Mouse (Mus musculus) hindbrain, postnatal 0 days (tissue): ENCODE measurements at regions not wholly inside any gene's neighbourhood (a gene's known extent, or its start where the extent isn't known, plus 50 kb on each side); places are given as distances from the start of the nearest gene placed in this dataset.

Source experiments
- ATAC-seq: fragments of 200-750 bp; cut with Nextera tagmentation; 2 replicates; pipeline ENCODE4 v1.8.0; 2017; ENCODE audit warnings: mild to moderate bottlenecking, moderate TSS enrichment, moderate library complexity
- DNase-seq: peaks from one replicate; pipeline ENCODE4 v3.0.0-alpha.2; 2015; ENCODE audit warnings: low spot score
- H3K27ac ChIP-seq: fragments of 300-500 bp; sonication (generic); 2 replicates; pipeline ENCODE4 v1.5.1; 2014; ENCODE audit warnings: mild to moderate bottlenecking
- H3K27me3 ChIP-seq: fragments of 300-500 bp; sonication (generic); 2 replicates; pipeline ENCODE4 v1.6.1; 2014; ENCODE audit warnings: low read length, mixed read lengths; ENCODE audit not compliant: insufficient read depth
- H3K36me3 ChIP-seq: fragments of 300-500 bp; sonication (generic); 2 replicates; pipeline ENCODE4 v1.6.1; 2014; ENCODE audit warnings: low read length, mixed read lengths; ENCODE audit not compliant: insufficient read depth
- H3K4me1 ChIP-seq: fragments of 300-500 bp; sonication (generic); 2 replicates; pipeline ENCODE4 v1.6.1; 2014; ENCODE audit warnings: antibody characterized with exemption, low read length, mixed read lengths; ENCODE audit not compliant: insufficient read depth
- H3K4me2 ChIP-seq: fragments of 300-500 bp; sonication (generic); 2 replicates; pipeline ENCODE4 v1.6.1; 2014; ENCODE audit warnings: low read depth, mild to moderate bottlenecking, low read length, moderate library complexity, mixed read lengths
- H3K4me3 ChIP-seq: fragments of 300-500 bp; sonication (generic); 2 replicates; pipeline ENCODE4 v1.5.1; 2014; ENCODE audit warnings: low read length
- H3K9ac ChIP-seq: fragments of 300-500 bp; sonication (generic); replicated peaks from 2 replicates; pipeline ENCODE4 v1.6.1; 2014; ENCODE audit warnings: mild to moderate bottlenecking, low read length, moderate library complexity, mixed read lengths
- H3K9me3 ChIP-seq: fragments of 300-500 bp; sonication (generic); 2 replicates; pipeline ENCODE4 v1.6.1; 2016; ENCODE audit warnings: low read length, mixed read lengths
- CTCF ChIP-seq: IDR thresholded peaks from 2 replicates; pipeline ENCODE4 v1.5.1; 2016; ENCODE audit warnings: antibody characterized with exemption, control low read depth, low read depth
- WGBS: fragments of 180-500 bp; shearing (Covaris S2); extraction: QIAGEN DNeasy Blood & Tissue Kit; methylation state at CpG from one replicate; pipeline ENCODE4 v1.1.7; 2014; 5-methylcytosine and 5-hydroxymethylcytosine counted together

- no peak for ATAC-seq
- WGBS, result 74% methylated on average over 5 of the region's 5 CpGs
- Histone ChIP-seq H3K9ac (no peak overlapping the region), H3K27ac (no peak overlapping the region), H3K27me3 (no peaks in the 10 kb centered on the region), H3K9me3 (no peaks in the 10 kb centered on the region), H3K4me1 (no peaks in the 10 kb centered on the region), H3K36me3 (no peaks in the 10 kb centered on the region), H3K4me3 (no peak overlapping the region), H3K4me2 (no peak overlapping the region)
- no peak for TF ChIP-seq CTCF
- no peak for DNase-seq
Observed at GRCm38 (mm10) chr6:107749111-107749736, 219.7 kb downstream of the Lrrn1 start.

GRCm38 (mm10) chr6:107749794-107750193 lies 220.2 kb downstream of the Lrrn1 start:
- no peaks in the 10 kb centered on the region for H3K4me1 ChIP-seq
- H3K36me3 ChIP-seq, result no peaks in the 10 kb centered on the region
- ATAC-seq, result peak; percentile 81
- no peak overlapping the region for H3K27ac ChIP-seq
- 34% methylated on average over 2 of the region's 2 CpGs for WGBS
- H3K27me3 ChIP-seq, result no peaks in the 10 kb centered on the region
- peak; percentile 61 for DNase-seq
- H3K9ac ChIP-seq, result no peak overlapping the region
- no peak overlapping the region for H3K4me3 ChIP-seq
- TF ChIP-seq CTCF, result no peak
- no peaks in the 10 kb centered on the region for H3K9me3 ChIP-seq
- H3K4me2 ChIP-seq, result no peak overlapping the region

GRCm38 (mm10) chr6:107752156-107752555 lies 222.6 kb downstream of the Lrrn1 start:
- Histone ChIP-seq H3K36me3 (no peaks in the 10 kb centered on the region), H3K9ac (no peak overlapping the region), H3K4me2 (no peak overlapping the region), H3K4me1 (no peaks in the 10 kb centered on the region), H3K9me3 (no peaks in the 10 kb centered on the region), H3K27ac (no peak overlapping the region), H3K27me3 (no peaks in the 10 kb centered on the region), H3K4me3 (no peak overlapping the region)
- TF ChIP-seq CTCF, result no peak
- ATAC-seq (no peak), DNase-seq (no peak)
- 53% methylated on average over 1 of the region's 1 CpGs for WGBS

GRCm38 (mm10) chr6:107755158-107755557 lies 225.6 kb downstream of the Lrrn1 start:
- no peak for DNase-seq
- H3K9me3 ChIP-seq, result no peaks in the 10 kb centered on the region
- no peak overlapping the region for H3K27ac ChIP-seq
- no peaks in the 10 kb centered on the region for H3K27me3 ChIP-seq
- no peaks in the 10 kb centered on the region for H3K36me3 ChIP-seq
- no peak for ATAC-seq
- no peak overlapping the region for H3K4me2 ChIP-seq
- H3K9ac ChIP-seq, result no peak overlapping the region
- H3K4me1 ChIP-seq, result no peaks in the 10 kb centered on the region
- no peak for TF ChIP-seq CTCF
- WGBS, result 53% methylated on average over 2 of the region's 2 CpGs
- H3K4me3 ChIP-seq, result no peak overlapping the region

GRCm38 (mm10) chr6:107770834-107771470 lies 241.4 kb downstream of the Lrrn1 start:
- H3K4me3 ChIP-seq, result no peak overlapping the region
- DNase-seq (peak; percentile 6), ATAC-seq (no peak)
- H3K4me2 ChIP-seq, result no peak overlapping the region
- no peaks in the 10 kb centered on the region for H3K27me3 ChIP-seq
- H3K27ac ChIP-seq, result no peak overlapping the region
- 61% methylated on average over 11 of the region's 11 CpGs for WGBS
- H3K4me1 ChIP-seq, result no peaks in the 10 kb centered on the region
- H3K9ac ChIP-seq, result no peak overlapping the region
- H3K9me3 ChIP-seq, result no peaks in the 10 kb centered on the region
- TF ChIP-seq CTCF, result no peak
- H3K36me3 ChIP-seq, result no peaks in the 10 kb centered on the region

GRCm38 (mm10) chr6:107784998-107785397 lies 255.4 kb downstream of the Lrrn1 start:
- DNase-seq, result no peak

GRCm38 (mm10) chr6:107788224-107788893 lies 258.8 kb downstream of the Lrrn1 start:
- DNase-seq (no peak), ATAC-seq (no peak)
- 82% methylated on average over 2 of the region's 2 CpGs for WGBS

More at GRCm38 (mm10) chr6:107784998-107785397, 255.4 kb downstream of the Lrrn1 start:
- no peak overlapping the region for H3K27ac ChIP-seq
- H3K9me3 ChIP-seq, result no peaks in the 10 kb centered on the region
- no peak overlapping the region for H3K4me3 ChIP-seq
- H3K36me3 ChIP-seq, result no peaks in the 10 kb centered on the region
- ATAC-seq, result no peak
- no peaks in the 10 kb centered on the region for H3K4me1 ChIP-seq
- H3K27me3 ChIP-seq, result no peaks in the 10 kb centered on the region
- WGBS, result 83% methylated on average over 2 of the region's 2 CpGs
- H3K4me2 ChIP-seq, result no peak overlapping the region
- no peak for TF ChIP-seq CTCF
- H3K9ac ChIP-seq, result no peak overlapping the region

More at GRCm38 (mm10) chr6:107788224-107788893, 258.8 kb downstream of the Lrrn1 start:
- Histone ChIP-seq H3K9me3 (no peaks in the 10 kb centered on the region), H3K4me2 (no peak overlapping the region), H3K36me3 (no peaks in the 10 kb centered on the region), H3K27me3 (no peaks in the 10 kb centered on the region), H3K9ac (no peak overlapping the region), H3K27ac (no peak overlapping the region), H3K4me1 (no peaks in the 10 kb centered on the region), H3K4me3 (no peak overlapping the region)
- TF ChIP-seq CTCF, result no peak; the same call in 1 of the 2 replicates
